Comparison of ENCODE assay signal across 8 mouse cellular contexts in genomic region chr11:101301299-101302003, GRCm38 (mm10). TPM values are rescaled to one million over a fixed set of nuclear protein-coding genes. Genes with fewer than 3 reads are reported as not detected.
DNase-seq lines count a peak whose midpoint lies in the region; ATAC-seq and TF ChIP-seq lines count a peak whose summit lies in the region.

No protein-coding gene starts in this region.

- H3K36me3 ChIP-seq in embryonic facial prominence, embryonic 12.5 days, result peaks cover 18% of the 10 kb centered on the region
- peaks cover 34% of the 10 kb centered on the region for H3K36me3 ChIP-seq in limb, embryonic 10.5 days
- peaks cover 26% of the 10 kb centered on the region for H3K36me3 ChIP-seq in neural tube, embryonic 13.5 days

- H3K4me2 ChIP-seq in embryonic facial prominence, embryonic 12.5 days (replicated peaks), result peak overlapping the region; percentile 96
- H3K4me2 ChIP-seq in neural tube, embryonic 13.5 days, result peak overlapping the region; percentile 100

- intact Hi-C loops in left cerebral cortex, adult 2 months (cut with DNase I), result loop anchor here (1.0 kb wide), 2 partner anchors 48 to 90 kb away; partner anchors contain the start of gene Vps25
- intact Hi-C loops in left cerebral cortex, postnatal 25 days (cut with DNase I), result loop anchor here (2.0 kb wide), 1 partner anchor 89 kb away; no protein-coding TSS in a partner anchor

- 13% methylated on average over 26 of the region's 26 CpGs for whole genome bisulfite sequencing in embryonic facial prominence, embryonic 12.5 days
- WGBS in limb, embryonic 10.5 days, result 13% methylated on average over 26 of the region's 26 CpGs
- 14% methylated on average over 26 of the region's 26 CpGs for WGBS in neural tube, embryonic 13.5 days

- no peak for TF ChIP-seq CTCF in left cerebral cortex, adult 2 months (IDR thresholded peaks at IDR 0.05)

- H3K9ac ChIP-seq in embryonic facial prominence, embryonic 12.5 days, result peak overlapping the region; percentile 77
- H3K9ac ChIP-seq in neural tube, embryonic 13.5 days, result peak overlapping the region; percentile 93

- peak overlapping the region; percentile 85 for H3K27ac ChIP-seq in left cerebral cortex, adult 2 months
- no peak overlapping the region for H3K27ac ChIP-seq in embryonic facial prominence, embryonic 12.5 days
- peak overlapping the region; percentile 84 for H3K27ac ChIP-seq in limb, embryonic 10.5 days
- H3K27ac ChIP-seq in neural tube, embryonic 13.5 days (replicated peaks), result peak overlapping the region; percentile 49

- H3K27me3 ChIP-seq in embryonic facial prominence, embryonic 12.5 days, result no peaks in the 10 kb centered on the region
- H3K27me3 ChIP-seq in limb, embryonic 10.5 days (ENCODE audit: low read depth, poor library complexity, severe bottlenecking), result no peaks in the 10 kb centered on the region
- no peaks in the 10 kb centered on the region; the same call in 1 of the 2 replicates for H3K27me3 ChIP-seq in neural tube, embryonic 13.5 days

- no peak for DNase-seq in left cerebral cortex, adult 2 months (ENCODE audit: extremely low spot score in 1 of 2, low spot score in 2 of 2)
- DNase-seq in left cerebral cortex, postnatal 25 days (ENCODE audit: low spot score in 2 of 2), result no peak
- no peak for DNase-seq in limb, embryonic 10.5 days (ENCODE audit: low spot score)
- no peak for DNase-seq in left cerebral cortex, adult 8-10 months (ENCODE audit: low spot score in 2 of 2)
- no peak for DNase-seq in cerebellum, adult 8-10 months
- DNase-seq in ovary, adult 18-20 months (ENCODE audit: low spot score), result no peak

- peak overlapping the region; percentile 90 for H3K4me3 ChIP-seq in left cerebral cortex, adult 2 months
- H3K4me3 ChIP-seq in embryonic facial prominence, embryonic 12.5 days, result peak overlapping the region; percentile 92
- H3K4me3 ChIP-seq in limb, embryonic 10.5 days, result peak overlapping the region; percentile 83
- peak overlapping the region; percentile 93 for H3K4me3 ChIP-seq in neural tube, embryonic 13.5 days

- H3K9me3 ChIP-seq in embryonic facial prominence, embryonic 12.5 days, result no peaks in the 10 kb centered on the region
- no peaks in the 10 kb centered on the region for H3K9me3 ChIP-seq in limb, embryonic 10.5 days (replicated peaks)
- no peaks in the 10 kb centered on the region for H3K9me3 ChIP-seq in neural tube, embryonic 13.5 days

- peaks cover 13% of the 10 kb centered on the region for H3K4me1 ChIP-seq in embryonic facial prominence, embryonic 12.5 days
- peaks cover 17% of the 10 kb centered on the region for H3K4me1 ChIP-seq in limb, embryonic 10.5 days
- peaks cover 22% of the 10 kb centered on the region for H3K4me1 ChIP-seq in neural tube, embryonic 13.5 days (replicated peaks)

- ATAC-seq in embryonic facial prominence, embryonic 12.5 days (ENCODE audit: insufficient number of reproducible peaks, insufficient read depth, low FRiP score, low TSS enrichment), result no peak
- peak; percentile 38; the same call in 1 of the 2 replicates for ATAC-seq in neural tube, embryonic 13.5 days (ENCODE audit: low read depth)

RNA-seq across cellular contexts. Expression of gene Becn1, which starts 0.6 kb away (rescaled TPM):
- 100 to 1,000 TPM; 210 to 218 TPM for total RNA-seq in left cerebral cortex, adult 2 months (2021)
- total RNA-seq in left cerebral cortex, postnatal 25 days (2021), result 100 to 1,000 TPM; 213 to 229 TPM
- 131 and 137 TPM in 2 replicates for polyA plus RNA-seq in embryonic facial prominence, embryonic 12.5 days (2016; fragmentation: Nextera tagmentation; extraction: Ambion mirVana)
- polyA plus RNA-seq in limb, embryonic 10.5 days (2016; fragmentation: Nextera tagmentation; extraction: Ambion mirVana), result 148 TPM in 2 replicates
- polyA plus RNA-seq in neural tube, embryonic 13.5 days (2015; fragmentation: Nextera tagmentation; extraction: Ambion mirVana), result 173 and 178 TPM in 2 replicates
- 100 to 1,000 TPM; 178 to 237 (median 199) TPM for total RNA-seq in left cerebral cortex, adult 8-10 months (2022)

RNA-seq across cellular contexts. Expression of gene Psme3, which starts 14.6 kb away (rescaled TPM):
- total RNA-seq in left cerebral cortex, adult 2 months (2021), result 100 to 1,000 TPM; 125 to 132 TPM
- total RNA-seq in left cerebral cortex, postnatal 25 days (2021), result 100 to 1,000 TPM; 114 to 116 TPM
- polyA plus RNA-seq in embryonic facial prominence, embryonic 12.5 days (2016; fragmentation: Nextera tagmentation; extraction: Ambion mirVana), result 163 and 172 TPM in 2 replicates
- 210 and 214 TPM in 2 replicates for polyA plus RNA-seq in limb, embryonic 10.5 days (2016; fragmentation: Nextera tagmentation; extraction: Ambion mirVana)
- polyA plus RNA-seq in neural tube, embryonic 13.5 days (2015; fragmentation: Nextera tagmentation; extraction: Ambion mirVana), result 126 and 133 TPM in 2 replicates
- total RNA-seq in left cerebral cortex, adult 8-10 months (2022), result 100 to 1,000 TPM; 108 to 132 (median 125) TPM

RNA-seq across cellular contexts. Expression of gene Coa3, which starts 22.5 kb away (rescaled TPM):
- 10 to 100 TPM; 97.5 to 98.4 TPM for total RNA-seq in left cerebral cortex, adult 2 months (2021)
- 10 to 100 TPM; 95.3 to 98.8 TPM for total RNA-seq in left cerebral cortex, postnatal 25 days (2021)
- polyA plus RNA-seq in embryonic facial prominence, embryonic 12.5 days (2016; fragmentation: Nextera tagmentation; extraction: Ambion mirVana), result 201 and 209 TPM in 2 replicates
- 187 and 192 TPM in 2 replicates for polyA plus RNA-seq in limb, embryonic 10.5 days (2016; fragmentation: Nextera tagmentation; extraction: Ambion mirVana)
- 211 and 238 TPM in 2 replicates for polyA plus RNA-seq in neural tube, embryonic 13.5 days (2015; fragmentation: Nextera tagmentation; extraction: Ambion mirVana)
- 100 to 1,000 TPM in 2 of 4 experiments, 10 to 100 TPM in 2; 95.8 to 105 (median 101) TPM for total RNA-seq in left cerebral cortex, adult 8-10 months (2022)

RNA-seq across cellular contexts. Expression of gene Cntd1, which starts 22.6 kb away (rescaled TPM):
- total RNA-seq in left cerebral cortex, adult 2 months (2021), result under 1 TPM; 0.44 to 0.81 TPM
- under 1 TPM; 0.21 to 0.27 TPM for total RNA-seq in left cerebral cortex, postnatal 25 days (2021)
- 1.4 and 2.0 TPM in 2 replicates for polyA plus RNA-seq in embryonic facial prominence, embryonic 12.5 days (2016; fragmentation: Nextera tagmentation; extraction: Ambion mirVana)
- 1.1 TPM in 2 replicates for polyA plus RNA-seq in limb, embryonic 10.5 days (2016; fragmentation: Nextera tagmentation; extraction: Ambion mirVana)
- 0.89 and 1.0 TPM in 2 replicates for polyA plus RNA-seq in neural tube, embryonic 13.5 days (2015; fragmentation: Nextera tagmentation; extraction: Ambion mirVana)
- total RNA-seq in left cerebral cortex, adult 8-10 months (2022), result under 1 TPM; 0.25 to 0.55 (median 0.35) TPM

RNA-seq across cellular contexts. Expression of gene Aoc2, which starts 23.4 kb away (rescaled TPM):
- total RNA-seq in left cerebral cortex, adult 2 months (2021), result 1 to 10 TPM; 7.2 to 9.4 TPM
- total RNA-seq in left cerebral cortex, postnatal 25 days (2021), result 1 to 10 TPM; 4.8 to 7.4 TPM
- polyA plus RNA-seq in embryonic facial prominence, embryonic 12.5 days (2016; fragmentation: Nextera tagmentation; extraction: Ambion mirVana), result 1.8 and 2.4 TPM in 2 replicates
- polyA plus RNA-seq in limb, embryonic 10.5 days (2016; fragmentation: Nextera tagmentation; extraction: Ambion mirVana), result 2.7 and 2.8 TPM in 2 replicates
- polyA plus RNA-seq in neural tube, embryonic 13.5 days (2015; fragmentation: Nextera tagmentation; extraction: Ambion mirVana), result 2.0 and 2.1 TPM in 2 replicates
- 1 to 10 TPM; 3.8 to 5.3 (median 4.7) TPM for total RNA-seq in left cerebral cortex, adult 8-10 months (2022)
